Mouse (Mus musculus) ES-Bruce4 (cell line): Measurements from ENCODE around the gene Olfr1100. TPM values are rescaled to one million over a fixed set of nuclear protein-coding genes. Genes with fewer than 3 reads are reported as not detected.

Source experiments
- H3K27ac ChIP-seq: 2 replicates; pipeline ENCODE4 v1.5.1; 2012; ENCODE audit warnings: low read length, inconsistent platforms; ENCODE audit not compliant: insufficient read depth
- H3K27me3 ChIP-seq: 2 replicates; pipeline ENCODE4 v1.6.1; 2012; ENCODE audit warnings: mild to moderate bottlenecking, low read length, inconsistent platforms; ENCODE audit not compliant: control insufficient read depth, poor library complexity, insufficient read depth, severe bottlenecking
- H3K36me3 ChIP-seq: 2 replicates; pipeline ENCODE4 v1.6.1; 2012; ENCODE audit warnings: inconsistent platforms, mild to moderate bottlenecking, low read length, moderate library complexity; ENCODE audit not compliant: control insufficient read depth, poor library complexity, insufficient read depth, severe bottlenecking
- H3K4me1 ChIP-seq: one replicate; pipeline ENCODE4 v1.8.1; 2011; ENCODE audit warnings: low read length; ENCODE audit not compliant: control insufficient read depth, insufficient read depth
- H3K4me3 ChIP-seq: 2 replicates; pipeline ENCODE4 v1.5.1; 2011; ENCODE audit warnings: low read depth, mild to moderate bottlenecking, low read length
- H3K9ac ChIP-seq: 2 replicates; pipeline ENCODE4 v1.6.1; 2012; ENCODE audit warnings: low read depth, mild to moderate bottlenecking, inconsistent platforms; ENCODE audit not compliant: poor library complexity, severe bottlenecking
- H3K9me3 ChIP-seq: replicated peaks from 2 replicates; pipeline ENCODE4 v1.6.1; 2012; ENCODE audit warnings: mild to moderate bottlenecking, low read length, inconsistent platforms; ENCODE audit not compliant: control insufficient read depth, poor library complexity, insufficient read depth, severe bottlenecking
- CTCF ChIP-seq: IDR thresholded peaks from one replicate; pipeline ENCODE4 v1.8.1; 2011; ENCODE audit warnings: low read depth, low read length
- EP300 ChIP-seq: IDR thresholded peaks from 2 replicates; pipeline ENCODE4 v1.6.1; 2011; ENCODE audit warnings: low read depth, low read length; ENCODE audit not compliant: insufficient read depth
- POLR2A ChIP-seq: IDR thresholded peaks from one replicate; pipeline ENCODE4 v1.8.1; 2011; ENCODE audit warnings: low read length; ENCODE audit not compliant: insufficient read depth
- polyA plus RNA-seq: library from polyadenylated mRNA; stranded (reverse); fragments of >200 nt; gene quantifications from 2 replicates; pipeline ENCODE4 v1.2.4, GENCODE M21; 2011; ENCODE audit warnings: low read depth; ENCODE audit not compliant: missing spikeins, insufficient read depth, insufficient read length

The Olfr1100 gene
- polyA plus RNA-seq = not detected in 2 replicates

DNA sequence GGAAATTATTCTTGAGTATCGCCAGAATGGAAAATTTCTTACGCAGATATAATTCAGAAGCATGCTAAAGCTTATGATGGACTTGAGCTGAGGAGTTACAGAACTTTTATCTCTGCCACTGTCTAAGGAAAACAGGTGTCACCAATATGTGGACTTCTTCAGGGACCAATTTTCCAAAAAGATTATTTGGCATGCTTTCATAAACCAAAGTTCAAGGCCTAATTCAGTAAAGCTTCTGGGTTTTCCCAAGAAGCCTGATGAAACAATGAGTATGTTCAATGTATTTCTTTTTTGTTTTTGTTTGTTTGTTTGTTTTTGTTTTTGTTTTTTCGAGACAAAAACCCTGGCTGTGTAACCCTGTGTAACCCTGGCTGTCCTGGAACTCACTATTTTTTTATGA, at the start of gene Olfr1100:
TSS of gene Olfr1100 (minus strand) at position 101 of the 400 bp plus-strand sequence.
- no peaks in the 10 kb centered on the region for H3K9me3 ChIP-seq
- no peak within 1 kb of the TSS for H3K9ac ChIP-seq
- H3K36me3 ChIP-seq = no peaks in the 10 kb centered on the region
- H3K27me3 ChIP-seq = no peaks in the 10 kb centered on the region
- no peak within 1 kb of the TSS for H3K4me3 ChIP-seq
- no peaks in the 10 kb centered on the region for H3K4me1 ChIP-seq
- no peak for TF ChIP-seq POLR2A
- TF ChIP-seq EP300 = no peak
- no peak for TF ChIP-seq CTCF
- H3K27ac ChIP-seq = no peak within 1 kb of the TSS

DNA sequence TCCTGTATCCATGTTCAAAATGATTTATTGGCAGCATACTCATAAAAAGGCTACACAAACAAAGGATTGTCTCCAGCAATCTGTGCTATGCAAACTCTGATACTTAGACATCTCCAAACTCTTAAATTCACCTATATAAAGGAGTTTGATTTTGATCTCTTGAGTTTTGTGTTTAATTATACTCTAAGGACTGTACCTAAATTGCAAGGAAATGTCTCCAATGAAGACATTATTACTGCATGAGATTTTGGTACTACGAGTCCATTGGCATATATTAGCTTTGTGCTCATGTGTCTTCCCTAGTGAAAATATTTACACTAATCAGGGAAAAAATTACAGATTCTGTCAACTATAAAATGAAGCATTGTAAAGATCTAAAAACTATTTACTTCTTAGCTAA, 47.2 kb upstream of the Olfr1100 start, which contains the start of gene Olfr1104:
TSS of gene Olfr1104 (minus strand) at position 101 of the 400 bp plus-strand sequence.
- Histone ChIP-seq H3K27me3 (no peaks in the 10 kb centered on the region), H3K4me1 (no peaks in the 10 kb centered on the region), H3K9ac (no peak within 1 kb of the TSS), H3K9me3 (no peaks in the 10 kb centered on the region), H3K27ac (no peak within 1 kb of the TSS), H3K4me3 (no peak within 1 kb of the TSS), H3K36me3 (no peaks in the 10 kb centered on the region)
- TF ChIP-seq EP300 (no peak), POLR2A (no peak), CTCF (no peak)

GRCm38 (mm10) chr2:86998098-86998497, 18.3 kb upstream of the Olfr1100 start, which contains the start of gene Olfr1102:
Gene Olfr1102, plus strand, starts transcription at chr2:86998398.
- H3K9me3 ChIP-seq = no peaks in the 10 kb centered on the region
- TF ChIP-seq EP300 (no peak), CTCF (no peak), POLR2A (no peak)
- H3K4me1 ChIP-seq = no peaks in the 10 kb centered on the region
- H3K9ac ChIP-seq = no peak within 1 kb of the TSS
- no peaks in the 10 kb centered on the region for H3K36me3 ChIP-seq
- H3K27me3 ChIP-seq = no peaks in the 10 kb centered on the region
- no peak within 1 kb of the TSS for H3K27ac ChIP-seq
- no peak within 1 kb of the TSS for H3K4me3 ChIP-seq

- no peak within 1 kb of the TSS for H3K4me3 ChIP-seq
- no peak within 1 kb of the TSS for H3K27ac ChIP-seq
- TF ChIP-seq EP300 (no peak), POLR2A (no peak), CTCF (no peak)
- no peaks in the 10 kb centered on the region for H3K9me3 ChIP-seq
- no peaks in the 10 kb centered on the region for H3K36me3 ChIP-seq
- no peaks in the 10 kb centered on the region for H3K4me1 ChIP-seq
- H3K9ac ChIP-seq = no peak within 1 kb of the TSS
- no peaks in the 10 kb centered on the region for H3K27me3 ChIP-seq
These were observed 11.4 kb upstream of the Olfr1100 start, which contains the start of gene Olfr1101 for GRCm38 (mm10) chr2:86991121-86991520. Gene Olfr1101, minus strand, starts transcription at chr2:86991221.

DNA sequence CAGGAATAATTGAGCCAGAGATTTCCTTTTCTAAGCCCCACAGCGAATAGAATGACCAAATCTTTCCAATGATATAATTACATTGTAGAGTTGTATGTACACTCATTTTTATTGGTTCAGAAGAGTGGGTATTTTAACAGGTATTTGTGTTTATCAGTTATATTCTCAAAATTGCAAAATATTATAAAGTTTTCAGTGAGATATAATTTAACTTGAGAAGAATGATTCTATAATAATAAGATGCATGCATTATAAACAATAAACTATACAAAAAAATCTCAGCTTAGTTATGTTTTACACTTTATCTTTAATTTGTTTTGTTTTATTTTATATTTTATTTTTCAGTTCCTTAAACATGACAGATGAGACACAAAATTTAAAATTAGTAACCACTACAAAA, 19.2 kb downstream of the Olfr1100 start, which contains the start of gene Olfr1099:
TSS of gene Olfr1099 (minus strand) at position 101 of the 400 bp plus-strand sequence.
- no peak for TF ChIP-seq EP300
- TF ChIP-seq CTCF = no peak
- no peak for TF ChIP-seq POLR2A
- H3K9ac ChIP-seq = no peak within 1 kb of the TSS
- no peak within 1 kb of the TSS for H3K4me3 ChIP-seq
- H3K36me3 ChIP-seq = no peaks in the 10 kb centered on the region
- H3K4me1 ChIP-seq = no peaks in the 10 kb centered on the region
- no peaks in the 10 kb centered on the region for H3K9me3 ChIP-seq
- no peaks in the 10 kb centered on the region for H3K27me3 ChIP-seq
- H3K27ac ChIP-seq = no peak within 1 kb of the TSS

DNA sequence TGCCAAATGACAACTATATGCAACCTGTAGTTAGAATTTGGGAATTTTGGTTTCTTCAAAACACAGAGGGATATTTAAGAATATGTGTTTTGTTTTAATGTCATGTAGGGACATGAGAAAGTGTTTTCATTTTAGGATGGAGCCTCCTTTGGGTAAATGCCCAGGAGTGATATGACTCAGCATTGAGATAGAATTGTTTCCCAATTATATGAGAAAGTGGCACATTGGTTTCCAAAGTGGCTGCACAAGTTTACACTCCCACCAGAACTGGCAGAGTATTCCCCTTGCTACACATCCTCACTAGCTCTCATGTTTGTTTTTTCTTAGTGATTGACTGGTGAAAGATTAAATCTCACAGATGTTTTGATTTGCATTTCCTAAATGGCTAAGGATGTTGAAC, 53.2 kb downstream of the Olfr1100 start:
- no peak for TF ChIP-seq POLR2A
- TF ChIP-seq EP300 = no peak
- no peak for TF ChIP-seq CTCF
- no peaks in the 10 kb centered on the region for H3K36me3 ChIP-seq
- no peaks in the 10 kb centered on the region for H3K27me3 ChIP-seq
- H3K4me1 ChIP-seq = no peaks in the 10 kb centered on the region
- H3K9ac ChIP-seq = no peak overlapping the region
- H3K27ac ChIP-seq = no peak overlapping the region
- H3K4me3 ChIP-seq = no peak overlapping the region
- no peaks in the 10 kb centered on the region for H3K9me3 ChIP-seq

Other genes starting within 250 kb of the Olfr1100 start
- not detected in 2 replicates for gene Olfr1089, start 246.3 kb downstream of the Olfr1100 start, polyA plus RNA-seq
- not detected in 2 replicates for gene Olfr1090, start 221.0 kb downstream of the Olfr1100 start, polyA plus RNA-seq
- gene Olfr1093, start 197.5 kb downstream of the Olfr1100 start, polyA plus RNA-seq = not detected in 2 replicates
- gene Olfr141, start 169.9 kb downstream of the Olfr1100 start, polyA plus RNA-seq = not detected in 2 replicates
- gene Olfr1094, start 155.3 kb downstream of the Olfr1100 start, polyA plus RNA-seq = not detected in 2 replicates
- gene Olfr1095, start 128.3 kb downstream of the Olfr1100 start, polyA plus RNA-seq = not detected in 2 replicates
- gene Gm13723, start 105.2 kb downstream of the Olfr1100 start, polyA plus RNA-seq = not detected in 2 replicates
- not detected in 2 replicates for gene Olfr1097, start 87.7 kb downstream of the Olfr1100 start, polyA plus RNA-seq
- gene Olfr1098, start 55.4 kb downstream of the Olfr1100 start, polyA plus RNA-seq = not detected in 2 replicates
- gene Olfr1099, start 19.3 kb downstream of the Olfr1100 start, polyA plus RNA-seq = not detected in 2 replicates
- gene Olfr1101, start 11.3 kb upstream of the Olfr1100 start, polyA plus RNA-seq = not detected in 2 replicates
- gene Olfr1102, start 18.4 kb upstream of the Olfr1100 start, polyA plus RNA-seq = not detected in 2 replicates
- gene Olfr1104, start 47.1 kb upstream of the Olfr1100 start, polyA plus RNA-seq = not detected in 2 replicates
- gene Olfr1105, start 56.6 kb upstream of the Olfr1100 start, polyA plus RNA-seq = not detected in 2 replicates
- gene Olfr1106, start 72.3 kb upstream of the Olfr1100 start, polyA plus RNA-seq = not detected in 2 replicates
- gene Olfr1107, start 95.9 kb upstream of the Olfr1100 start, polyA plus RNA-seq = not detected in 2 replicates
- gene Olfr1109, start 116.1 kb upstream of the Olfr1100 start, polyA plus RNA-seq = not detected in 2 replicates
- not detected in 2 replicates for gene Olfr259, start 134.6 kb upstream of the Olfr1100 start, polyA plus RNA-seq
- gene Olfr1110, start 160.3 kb upstream of the Olfr1100 start, polyA plus RNA-seq = not detected in 2 replicates
- not detected in 2 replicates for gene Olfr1111, start 172.7 kb upstream of the Olfr1100 start, polyA plus RNA-seq
- gene Olfr1112, start 207.8 kb upstream of the Olfr1100 start, polyA plus RNA-seq = not detected in 2 replicates
- not detected in 2 replicates for gene Olfr1113, start 229.0 kb upstream of the Olfr1100 start, polyA plus RNA-seq